Mouse (Mus musculus) lung, adult 10 weeks (tissue): ENCODE measurements around the gene Gm20855. TPM values are rescaled to one million over a fixed set of nuclear protein-coding genes. Genes with fewer than 3 reads are reported as not detected.

Experiments used
- polyA plus RNA-seq: library from polyadenylated mRNA; stranded (reverse); fragments of 350-450 nt; fragmentation: Illumina TruSeq; extraction: RNeasy Lipid Tissue Mini Kit (QIAGEN cat#74804); gene quantifications from one replicate; pipeline ENCODE4 v1.2.3, GENCODE M21; 2014; ENCODE audit warnings: low read depth, low replicate concordance; ENCODE audit not compliant: insufficient read depth

The Gm20855 gene
- polyA plus RNA-seq, result not detected

GRCm38 (mm10) chrY:35131733-35132132 is at the start of gene Gm20855:
Gm20855 (minus strand) TSS chrY:35131833.

